Mouse (Mus musculus): ENCODE results near the gene Prlh. TPM values are rescaled to one million over a fixed set of nuclear protein-coding genes. Genes with fewer than 3 reads are reported as not detected.

Prlh gene
- polyA plus RNA-seq, 1 experiment from 2014 or later, result not detected

- Histone ChIP-seq H3K27me3 (ENCODE audit: control insufficient read depth, insufficient read depth, low read length) (no peaks in the 10 kb centered on the region), H3K4me3 (ENCODE audit: low read depth, low read length) (no peak within 1 kb of the TSS), H3K9ac (ENCODE audit: low read length) (no peak within 1 kb of the TSS), H3K4me1 (ENCODE audit: control insufficient read depth, insufficient read depth, low read length) (0 out of 2 replicates have a peak, but pooled peaks cover 2% of the 10 kb centered on the region), H3K9me3 (ENCODE audit: control insufficient read depth, low read length) (no peaks in the 10 kb centered on the region; the same call in 1 of the 2 replicates), H3K36me3 (ENCODE audit: control insufficient read depth, insufficient read depth, low read length) (no peaks in the 10 kb centered on the region), H3K27ac (ENCODE audit: low read depth, low read length) (no peak within 1 kb of the TSS), H3K4me2 (ENCODE audit: low read depth) (peak within 1 kb of the TSS; percentile 2)
- no peak for ATAC-seq (ENCODE audit: insufficient read depth, low FRiP score, low TSS enrichment)
- no peak for DNase-seq (ENCODE audit: low spot score)
- 14% methylated on average over 18 of the region's 18 CpGs for WGBS
Observed at GRCm38 (mm10) chr1:90914948-90915569, 37.8 kb upstream of the Prlh start, which contains the start of gene Mlph. TSS of gene Mlph (plus strand) at chr1:90915085.

- DNase-seq (ENCODE audit: low spot score), result no peak
- no peaks in the 10 kb centered on the region; the same call in 1 of the 2 replicates for H3K9me3 ChIP-seq (ENCODE audit: control insufficient read depth, low read length)
- 73% methylated on average over 6 of the region's 6 CpGs for WGBS
- no peak overlapping the region for H3K9ac ChIP-seq (ENCODE audit: low read length)
- 0 out of 2 replicates have a peak, but pooled peaks cover 2% of the 10 kb centered on the region for H3K4me1 ChIP-seq (ENCODE audit: control insufficient read depth, insufficient read depth, low read length)
- H3K27ac ChIP-seq (ENCODE audit: low read depth, low read length), result no peak overlapping the region
- no peak for ATAC-seq (ENCODE audit: insufficient read depth, low FRiP score, low TSS enrichment)
- no peak overlapping the region for H3K4me2 ChIP-seq (ENCODE audit: low read depth)
- no peaks in the 10 kb centered on the region for H3K36me3 ChIP-seq (ENCODE audit: control insufficient read depth, insufficient read depth, low read length)
- H3K4me3 ChIP-seq (ENCODE audit: low read depth, low read length), result no peak overlapping the region
- H3K27me3 ChIP-seq (ENCODE audit: control insufficient read depth, insufficient read depth, low read length), result no peaks in the 10 kb centered on the region
Observed at GRCm38 (mm10) chr1:90917509-90917908, 35.4 kb upstream of the Prlh start.

DNA sequence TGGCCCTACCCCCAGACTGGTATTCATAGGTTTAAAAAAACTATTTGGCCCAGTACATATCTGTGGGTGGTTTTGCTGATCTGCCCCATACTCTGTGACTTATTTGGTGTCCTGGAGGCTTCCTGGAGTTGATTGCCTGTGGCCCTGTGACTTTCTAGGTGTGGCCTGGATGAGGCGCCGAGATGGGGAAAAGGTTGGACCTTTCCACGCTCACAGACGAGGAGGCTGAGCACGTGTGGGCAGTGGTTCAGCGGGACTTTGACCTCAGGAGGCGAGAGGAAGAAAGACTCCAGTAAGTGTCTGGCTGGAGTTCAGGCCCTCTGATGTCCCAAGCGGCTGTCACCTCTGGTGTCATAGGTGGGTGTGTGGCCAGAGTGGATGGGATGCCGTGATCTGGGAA is 31.2 kb upstream of the Prlh start:
- Histone ChIP-seq H3K9me3 (ENCODE audit: control insufficient read depth, low read length) (no peaks in the 10 kb centered on the region; the same call in 1 of the 2 replicates), H3K4me2 (ENCODE audit: low read depth) (no peak overlapping the region), H3K27ac (ENCODE audit: low read depth, low read length) (no peak overlapping the region), H3K36me3 (ENCODE audit: control insufficient read depth, insufficient read depth, low read length) (no peaks in the 10 kb centered on the region), H3K9ac (ENCODE audit: low read length) (no peak overlapping the region), H3K4me1 (ENCODE audit: control insufficient read depth, insufficient read depth, low read length) (no peaks in the 10 kb centered on the region), H3K4me3 (ENCODE audit: low read depth, low read length) (no peak overlapping the region), H3K27me3 (ENCODE audit: control insufficient read depth, insufficient read depth, low read length) (no peaks in the 10 kb centered on the region)
- ATAC-seq (ENCODE audit: insufficient read depth, low FRiP score, low TSS enrichment), result no peak
- 88% methylated on average over 9 of the region's 9 CpGs for WGBS
- DNase-seq (ENCODE audit: low spot score), result no peak

GRCm38 (mm10) chr1:90926030-90926429 is 26.9 kb upstream of the Prlh start:
- H3K36me3 ChIP-seq (ENCODE audit: control insufficient read depth, insufficient read depth, low read length), result no peaks in the 10 kb centered on the region
- no peak overlapping the region for H3K4me3 ChIP-seq (ENCODE audit: low read depth, low read length)
- no peak overlapping the region for H3K4me2 ChIP-seq (ENCODE audit: low read depth)
- H3K27me3 ChIP-seq (ENCODE audit: control insufficient read depth, insufficient read depth, low read length), result 0 out of 2 replicates have a peak, but pooled peaks cover 4% of the 10 kb centered on the region
- H3K27ac ChIP-seq (ENCODE audit: low read depth, low read length), result no peak overlapping the region
- H3K9me3 ChIP-seq (ENCODE audit: control insufficient read depth, low read length), result no peaks in the 10 kb centered on the region
- DNase-seq (ENCODE audit: low spot score) (no peak), ATAC-seq (ENCODE audit: insufficient read depth, low FRiP score, low TSS enrichment) (no peak)
- peaks cover 5% of the 10 kb centered on the region for H3K4me1 ChIP-seq (ENCODE audit: control insufficient read depth, insufficient read depth, low read length)
- 95% methylated on average over 4 of the region's 4 CpGs for WGBS
- no peak overlapping the region for H3K9ac ChIP-seq (ENCODE audit: low read length)

DNA sequence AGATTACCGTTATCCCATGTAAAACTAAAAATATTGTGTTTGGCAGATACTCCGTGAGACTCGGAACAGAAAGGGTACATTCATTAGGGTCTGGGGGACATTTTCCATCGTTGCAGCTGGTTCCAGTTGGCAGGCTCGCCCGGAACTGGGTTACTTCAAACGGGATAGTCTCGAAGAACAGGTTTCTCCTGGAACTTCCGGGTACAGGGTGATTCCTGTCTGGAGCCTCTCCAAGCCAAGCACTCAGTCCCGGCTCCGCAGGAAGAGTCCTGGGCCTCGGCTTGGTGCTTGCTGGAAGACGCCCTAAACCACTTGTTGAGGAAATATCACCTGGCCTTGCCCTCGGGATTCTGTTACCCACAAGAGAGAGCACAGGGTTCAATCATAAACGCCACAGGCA is 25.6 kb upstream of the Prlh start:
- Histone ChIP-seq H3K4me1 (ENCODE audit: control insufficient read depth, insufficient read depth, low read length) (peaks cover 5% of the 10 kb centered on the region), H3K4me2 (ENCODE audit: low read depth) (no peak overlapping the region), H3K9ac (ENCODE audit: low read length) (no peak overlapping the region), H3K27me3 (ENCODE audit: control insufficient read depth, insufficient read depth, low read length) (0 out of 2 replicates have a peak, but pooled peaks cover 4% of the 10 kb centered on the region), H3K36me3 (ENCODE audit: control insufficient read depth, insufficient read depth, low read length) (no peaks in the 10 kb centered on the region), H3K4me3 (ENCODE audit: low read depth, low read length) (no peak overlapping the region), H3K27ac (ENCODE audit: low read depth, low read length) (no peak overlapping the region), H3K9me3 (ENCODE audit: control insufficient read depth, low read length) (no peaks in the 10 kb centered on the region)
- WGBS, result 58% methylated on average over 15 of the region's 15 CpGs
- no peak for ATAC-seq (ENCODE audit: insufficient read depth, low FRiP score, low TSS enrichment)
- no peak for DNase-seq (ENCODE audit: low spot score)

- H3K9me3 ChIP-seq (ENCODE audit: control insufficient read depth, low read length), result no peaks in the 10 kb centered on the region
- H3K4me2 ChIP-seq (ENCODE audit: low read depth), result peak overlapping the region; percentile 46
- 0 out of 2 replicates have a peak overlapping the region, but pooled peaks have one; percentile 3 for H3K9ac ChIP-seq (ENCODE audit: low read length)
- H3K4me1 ChIP-seq (ENCODE audit: control insufficient read depth, insufficient read depth, low read length), result peaks cover 5% of the 10 kb centered on the region
- no peak overlapping the region for H3K27ac ChIP-seq (ENCODE audit: low read depth, low read length)
- H3K36me3 ChIP-seq (ENCODE audit: control insufficient read depth, insufficient read depth, low read length), result no peaks in the 10 kb centered on the region
- DNase-seq (ENCODE audit: low spot score), result no peak
- peak overlapping the region; percentile 21; the same call in 1 of the 2 replicates for H3K4me3 ChIP-seq (ENCODE audit: low read depth, low read length)
- 1% methylated on average over 23 of the region's 23 CpGs for WGBS
- H3K27me3 ChIP-seq (ENCODE audit: control insufficient read depth, insufficient read depth, low read length), result 0 out of 2 replicates have a peak, but pooled peaks cover 4% of the 10 kb centered on the region
- ATAC-seq (ENCODE audit: insufficient read depth, low FRiP score, low TSS enrichment), result no peak
Observed at GRCm38 (mm10) chr1:90927929-90928574, 24.9 kb upstream of the Prlh start.

- peaks cover 5% of the 10 kb centered on the region for H3K4me1 ChIP-seq (ENCODE audit: control insufficient read depth, insufficient read depth, low read length)
- no peak overlapping the region for H3K27ac ChIP-seq (ENCODE audit: low read depth, low read length)
- H3K9ac ChIP-seq (ENCODE audit: low read length), result no peak overlapping the region
- H3K4me2 ChIP-seq (ENCODE audit: low read depth), result peak overlapping the region; percentile 46; the same call in 1 of the 2 replicates
- H3K4me3 ChIP-seq (ENCODE audit: low read depth, low read length), result no peak overlapping the region
- ATAC-seq (ENCODE audit: insufficient read depth, low FRiP score, low TSS enrichment), result no peak
- 0 out of 2 replicates have a peak, but pooled peaks cover 4% of the 10 kb centered on the region for H3K27me3 ChIP-seq (ENCODE audit: control insufficient read depth, insufficient read depth, low read length)
- no peaks in the 10 kb centered on the region for H3K9me3 ChIP-seq (ENCODE audit: control insufficient read depth, low read length)
- WGBS, result 5% methylated on average over 6 of the region's 6 CpGs
- no peaks in the 10 kb centered on the region for H3K36me3 ChIP-seq (ENCODE audit: control insufficient read depth, insufficient read depth, low read length)
- peak; percentile 83 for DNase-seq (ENCODE audit: low spot score)
Observed at GRCm38 (mm10) chr1:90928575-90928934, 24.4 kb upstream of the Prlh start.

DNA sequence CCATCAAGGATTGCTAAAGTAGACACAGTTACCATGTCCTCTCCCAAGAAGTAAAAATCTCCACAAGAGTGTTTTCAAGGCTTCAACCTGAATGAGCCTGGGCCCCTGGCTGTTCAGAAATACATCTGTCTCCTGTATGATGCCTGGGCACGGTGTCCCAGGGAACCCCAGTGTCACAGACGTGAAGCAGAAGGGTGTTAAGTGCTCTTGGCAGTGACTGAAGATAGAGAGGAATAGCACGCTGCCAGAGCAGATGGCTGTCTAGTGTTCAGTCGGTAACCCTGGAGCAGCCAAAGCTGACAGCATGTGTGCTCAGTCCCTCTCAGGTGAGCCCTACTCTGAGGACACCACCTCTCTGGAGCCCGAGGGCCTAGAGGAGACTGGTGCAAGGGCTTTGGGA is 19.9 kb upstream of the Prlh start:
- Histone ChIP-seq H3K4me1 (ENCODE audit: control insufficient read depth, insufficient read depth, low read length) (peaks cover 4% of the 10 kb centered on the region), H3K4me2 (ENCODE audit: low read depth) (no peak overlapping the region), H3K36me3 (ENCODE audit: control insufficient read depth, insufficient read depth, low read length) (no peaks in the 10 kb centered on the region), H3K9ac (ENCODE audit: low read length) (no peak overlapping the region), H3K9me3 (ENCODE audit: control insufficient read depth, low read length) (no peaks in the 10 kb centered on the region), H3K27ac (ENCODE audit: low read depth, low read length) (no peak overlapping the region), H3K27me3 (ENCODE audit: control insufficient read depth, insufficient read depth, low read length) (0 out of 2 replicates have a peak, but pooled peaks cover 2% of the 10 kb centered on the region), H3K4me3 (ENCODE audit: low read depth, low read length) (no peak overlapping the region)
- ATAC-seq (ENCODE audit: insufficient read depth, low FRiP score, low TSS enrichment), result no peak
- DNase-seq (ENCODE audit: low spot score), result no peak
- WGBS, result 79% methylated on average over 5 of the region's 5 CpGs

DNA sequence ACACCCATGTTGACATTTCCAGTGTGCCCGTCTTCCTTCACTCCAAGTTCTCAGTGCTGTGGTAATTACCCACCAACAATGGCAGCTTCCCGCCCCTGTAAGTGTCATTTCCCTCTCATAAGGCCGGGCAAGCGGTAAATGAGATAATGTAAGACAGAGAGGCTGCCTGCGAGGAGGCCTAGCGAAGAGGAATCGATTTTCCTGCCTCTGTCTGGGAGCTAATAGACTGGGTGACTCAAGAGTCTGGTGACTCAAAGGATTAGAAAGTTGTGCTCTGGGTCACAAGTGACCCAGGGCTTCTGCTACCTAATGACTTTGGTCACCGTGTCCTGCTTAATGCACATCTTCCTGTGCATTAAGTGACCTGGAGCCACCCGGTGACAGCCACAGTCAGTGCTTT is 15.9 kb upstream of the Prlh start:
- H3K4me3 ChIP-seq (ENCODE audit: low read depth, low read length), result no peak overlapping the region
- H3K27me3 ChIP-seq (ENCODE audit: control insufficient read depth, insufficient read depth, low read length), result no peaks in the 10 kb centered on the region
- no peaks in the 10 kb centered on the region for H3K36me3 ChIP-seq (ENCODE audit: control insufficient read depth, insufficient read depth, low read length)
- ATAC-seq (ENCODE audit: insufficient read depth, low FRiP score, low TSS enrichment) (no peak), DNase-seq (ENCODE audit: low spot score) (no peak)
- no peak overlapping the region for H3K27ac ChIP-seq (ENCODE audit: low read depth, low read length)
- no peaks in the 10 kb centered on the region for H3K4me1 ChIP-seq (ENCODE audit: control insufficient read depth, insufficient read depth, low read length)
- H3K9ac ChIP-seq (ENCODE audit: low read length), result no peak overlapping the region
- no peaks in the 10 kb centered on the region for H3K9me3 ChIP-seq (ENCODE audit: control insufficient read depth, low read length)
- no peak overlapping the region for H3K4me2 ChIP-seq (ENCODE audit: low read depth)
- 55% methylated on average over 9 of the region's 9 CpGs for WGBS

Data from neural tube, embryonic 11.5 days (tissue).